Mouse (Mus musculus): ENCODE results near the gene Camk1d.

GRCm38 (mm10) chr2:5707871-5708733 lies 6.2 kb downstream of the Camk1d start:
- no peak for TF ChIP-seq CTCF (IDR thresholded peaks at IDR 0.05; ENCODE audit: low read depth)
- no peak for TF ChIP-seq EP300 (IDR thresholded peaks at IDR 0.05; ENCODE audit: low read depth)
